23 mouse cellular contexts compared by ENCODE assay signal in the genomic region with DNA sequence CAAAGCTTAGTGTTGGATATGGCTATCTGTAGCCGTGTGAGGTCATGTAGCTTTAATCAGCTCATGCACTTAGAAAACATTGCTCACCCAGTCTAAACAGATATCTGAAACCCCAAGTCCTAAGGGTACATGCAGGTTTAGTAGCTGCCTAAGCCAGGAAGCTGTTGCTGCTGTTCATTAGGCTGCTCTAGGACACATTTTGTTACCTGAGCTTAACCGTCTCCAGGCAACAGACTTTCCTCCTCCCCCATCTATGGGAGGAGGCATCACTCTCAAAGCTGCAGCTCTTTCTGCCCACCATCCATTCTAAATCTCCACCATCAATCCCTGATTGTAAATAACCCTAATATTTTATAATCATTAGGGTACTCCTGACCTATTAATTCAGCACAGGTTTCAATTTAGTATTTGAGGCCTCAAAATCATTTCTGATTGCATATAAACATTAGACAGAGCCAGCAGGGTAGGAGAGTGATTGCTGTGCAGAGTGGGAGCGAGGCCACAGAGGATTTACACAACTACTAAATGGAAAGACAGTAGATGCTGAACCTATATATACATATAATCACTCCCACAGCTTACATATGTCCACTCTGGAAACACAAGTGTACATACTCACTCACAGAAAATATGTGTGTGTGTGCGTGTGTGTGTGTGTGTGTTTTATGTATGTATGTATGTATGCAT.
DNase-seq lines count a peak whose midpoint lies in the region; ATAC-seq and TF ChIP-seq lines count a peak whose summit lies in the region.
"Had no signal": no experiment of that assay in that cellular context is flagged by ENCODE, and none has a peak within 500 bp of the region (broad histone marks: within the 10 kb centered on the region; RNA-seq: fewer than 3 reads in every experiment).

No protein-coding gene starts in this region.

- no peak overlapping the region for H3K4me3 ChIP-seq in forebrain, embryonic 16.5 days (replicated peaks; ENCODE audit: low read length)
- H3K4me3 ChIP-seq in forebrain, embryonic 10.5 days: no peak overlapping the region
- H3K4me3 ChIP-seq in limb, embryonic 11.5 days (ENCODE audit: low read depth, low read length): no peak overlapping the region
- no peak overlapping the region for H3K4me3 ChIP-seq in limb, embryonic 10.5 days
- no peak overlapping the region for H3K4me3 ChIP-seq in embryonic facial prominence, embryonic 11.5 days (ENCODE audit: low read depth, low read length)
- H3K4me3 ChIP-seq: heart, adult 2 months; heart, embryonic 13.5 days; myocyte had no signal

- H3K9ac ChIP-seq in forebrain, embryonic 16.5 days (replicated peaks; ENCODE audit: low read depth, low read length): no peak overlapping the region
- H3K9ac ChIP-seq in limb, embryonic 11.5 days (ENCODE audit: low read length): no peak overlapping the region
- H3K9ac ChIP-seq in embryonic facial prominence, embryonic 11.5 days (replicated peaks; ENCODE audit: low read length): no peak overlapping the region
- H3K9ac ChIP-seq: heart, embryonic 13.5 days had no signal

- H3K9me3 ChIP-seq in forebrain, embryonic 16.5 days (ENCODE audit: control insufficient read depth, low read length): no peaks in the 10 kb centered on the region
- H3K9me3 ChIP-seq in forebrain, embryonic 10.5 days: no peaks in the 10 kb centered on the region
- no peaks in the 10 kb centered on the region for H3K9me3 ChIP-seq in limb, embryonic 11.5 days (ENCODE audit: control insufficient read depth, low read length)
- no peaks in the 10 kb centered on the region for H3K9me3 ChIP-seq in limb, embryonic 10.5 days (replicated peaks)
- no peaks in the 10 kb centered on the region for H3K9me3 ChIP-seq in embryonic facial prominence, embryonic 11.5 days (replicated peaks; ENCODE audit: control insufficient read depth, low read length)
- H3K9me3 ChIP-seq: heart, embryonic 13.5 days had no signal

- no peaks in the 10 kb centered on the region for H3K4me1 ChIP-seq in forebrain, embryonic 16.5 days (replicated peaks; ENCODE audit: control insufficient read depth, insufficient read depth, low read length)
- no peaks in the 10 kb centered on the region for H3K4me1 ChIP-seq in forebrain, embryonic 10.5 days
- H3K4me1 ChIP-seq in limb, embryonic 11.5 days (ENCODE audit: control insufficient read depth, insufficient read depth, low read length): no peaks in the 10 kb centered on the region
- H3K4me1 ChIP-seq in limb, embryonic 10.5 days: no peaks in the 10 kb centered on the region
- H3K4me1 ChIP-seq in embryonic facial prominence, embryonic 11.5 days (ENCODE audit: control insufficient read depth, insufficient read depth, low read length): no peaks in the 10 kb centered on the region
- H3K4me1 ChIP-seq: heart, embryonic 13.5 days had no signal

- H3K36me3 ChIP-seq in forebrain, embryonic 16.5 days (ENCODE audit: control insufficient read depth, insufficient read depth): no peaks in the 10 kb centered on the region
- no peaks in the 10 kb centered on the region for H3K36me3 ChIP-seq in forebrain, embryonic 10.5 days (replicated peaks)
- no peaks in the 10 kb centered on the region for H3K36me3 ChIP-seq in limb, embryonic 11.5 days (ENCODE audit: control insufficient read depth, insufficient read depth, low read length)
- H3K36me3 ChIP-seq in limb, embryonic 10.5 days: no peaks in the 10 kb centered on the region
- H3K36me3 ChIP-seq in embryonic facial prominence, embryonic 11.5 days (replicated peaks; ENCODE audit: control insufficient read depth, insufficient read depth, low read depth, low read length): no peaks in the 10 kb centered on the region
- H3K36me3 ChIP-seq: heart, embryonic 13.5 days had no signal

- no peak overlapping the region for H3K27ac ChIP-seq in forebrain, embryonic 16.5 days (ENCODE audit: low read length)
- H3K27ac ChIP-seq in forebrain, embryonic 10.5 days: no peak overlapping the region
- no peak overlapping the region for H3K27ac ChIP-seq in limb, embryonic 11.5 days (replicated peaks; ENCODE audit: low read depth, low read length)
- no peak overlapping the region for H3K27ac ChIP-seq in limb, embryonic 10.5 days
- H3K27ac ChIP-seq in embryonic facial prominence, embryonic 11.5 days (replicated peaks; ENCODE audit: low read depth, low read length): no peak overlapping the region
- H3K27ac ChIP-seq: heart, adult 2 months; heart, embryonic 13.5 days; stomach, postnatal 0 days had no signal

- H3K27me3 ChIP-seq in forebrain, embryonic 16.5 days (replicated peaks; ENCODE audit: control insufficient read depth, insufficient read depth, low read length): no peaks in the 10 kb centered on the region
- no peaks in the 10 kb centered on the region for H3K27me3 ChIP-seq in forebrain, embryonic 10.5 days (ENCODE audit: poor library complexity, severe bottlenecking)
- H3K27me3 ChIP-seq in limb, embryonic 11.5 days (ENCODE audit: control insufficient read depth, insufficient read depth, low read length): no peaks in the 10 kb centered on the region
- no peaks in the 10 kb centered on the region for H3K27me3 ChIP-seq in limb, embryonic 10.5 days (ENCODE audit: low read depth, poor library complexity, severe bottlenecking)
- H3K27me3 ChIP-seq in embryonic facial prominence, embryonic 11.5 days (ENCODE audit: control insufficient read depth, insufficient read depth, low read length): no peaks in the 10 kb centered on the region
- H3K27me3 ChIP-seq: heart, embryonic 13.5 days had no signal

- no peak for TF ChIP-seq CTCF in brain, embryonic 14.5 days (IDR thresholded peaks at IDR 0.05; ENCODE audit: borderline replicate concordance, extremely low read depth, insufficient read depth, insufficient read length)

- WGBS in forebrain, embryonic 16.5 days: 73% methylated on average over 4 of the region's 4 CpGs
- WGBS in forebrain, embryonic 10.5 days: 67% methylated on average over 4 of the region's 4 CpGs
- WGBS in limb, embryonic 11.5 days: 69% methylated on average over 4 of the region's 4 CpGs
- 73% methylated on average over 4 of the region's 4 CpGs for WGBS in limb, embryonic 10.5 days
- WGBS in embryonic facial prominence, embryonic 11.5 days: 60% methylated on average over 4 of the region's 4 CpGs

- no peak for DNase-seq in forebrain, embryonic 10.5 days (ENCODE audit: extremely low spot score, low spot score)
- peak; percentile 19 for DNase-seq in limb, embryonic 11.5 days (ENCODE audit: low spot score)
- DNase-seq in limb, embryonic 10.5 days (ENCODE audit: low spot score): no peak
- DNase-seq in brain, embryonic 14.5 days (ENCODE audit: low read depth): peak; percentile 57
- DNase-seq in embryonic facial prominence, embryonic 11.5 days (ENCODE audit: low spot score): peak; percentile 31
- DNase-seq in liver: no peak
- DNase-seq: adrenal gland, postnatal 25 days; cerebellum, adult 11 months; cerebellum, postnatal 10 days; gastrocnemius, postnatal 36 days; heart, adult 2 months; heart, postnatal 14 days; kidney, adult 18-20 months; kidney, postnatal 4 days; lung, postnatal 4 days; thymus, adult 2 months; thymus, postnatal 4 days had no signal

- H3K4me2 ChIP-seq in forebrain, embryonic 16.5 days (ENCODE audit: low read length): no peak overlapping the region
- no peak overlapping the region for H3K4me2 ChIP-seq in limb, embryonic 11.5 days (ENCODE audit: low read depth, severe bottlenecking)
- no peak overlapping the region for H3K4me2 ChIP-seq in embryonic facial prominence, embryonic 11.5 days (ENCODE audit: low read depth, low read length)
- H3K4me2 ChIP-seq: heart, embryonic 13.5 days had no signal

- peak; percentile 66; the same call in 1 of the 2 replicates for ATAC-seq in forebrain, embryonic 16.5 days
- no peak for ATAC-seq in limb, embryonic 11.5 days (ENCODE audit: insufficient number of reproducible peaks, low FRiP score, low TSS enrichment, low read depth)
- no peak for ATAC-seq in embryonic facial prominence, embryonic 11.5 days (replicated peaks; ENCODE audit: insufficient number of reproducible peaks, low FRiP score, low TSS enrichment, low read depth)
- ATAC-seq in monocyte, adult 5-6 weeks (replicated peaks; ENCODE audit: insufficient number of reproducible peaks, low FRiP score, low TSS enrichment, poor library complexity, severe bottlenecking): no peak
- ATAC-seq: inflammation-experienced regulatory T-cells, adult 6 months had no signal

- no peak for TF ChIP-seq POLR2A in brain, embryonic 14.5 days (IDR thresholded peaks at IDR 0.05; ENCODE audit: borderline replicate concordance, extremely low read depth, insufficient read depth, insufficient read length, poor library complexity, severe bottlenecking)

Comparison
In these comparisons a context has a peak if more than half of its experiments do, and no peak if none do; other contexts are left out.
1. DNase-seq: peak in limb, embryonic 11.5 days (single experiment), brain, embryonic 14.5 days (single experiment) and embryonic facial prominence, embryonic 11.5 days (single experiment); none in forebrain, embryonic 10.5 days (single experiment), limb, embryonic 10.5 days (single experiment) and liver (single experiment).